Mouse (Mus musculus): ENCODE results near the gene Atg7. TPM values are rescaled to one million over a fixed set of nuclear protein-coding genes. Genes with fewer than 3 reads are reported as not detected.

Atg7 gene
- polyA plus RNA-seq, 1 experiment from 2014 or later, result 13.5 TPM

- Histone ChIP-seq H3K27ac (ENCODE audit: low read depth, low read length) (no peak overlapping the region), H3K4me2 (replicated peaks; ENCODE audit: low read depth, low read length) (no peak overlapping the region), H3K9ac (ENCODE audit: low read depth, low read length) (no peak overlapping the region), H3K9me3 (ENCODE audit: control insufficient read depth, low read length) (no peaks in the 10 kb centered on the region), H3K4me1 (replicated peaks; ENCODE audit: control insufficient read depth, insufficient read depth, low read length) (no peaks in the 10 kb centered on the region), H3K36me3 (ENCODE audit: control insufficient read depth, insufficient read depth, low read length) (no peaks in the 10 kb centered on the region), H3K4me3 (ENCODE audit: low read depth, low read length) (no peak overlapping the region), H3K27me3 (ENCODE audit: control insufficient read depth, insufficient read depth, low read length) (no peaks in the 10 kb centered on the region)
- 85% methylated on average over 2 of the region's 2 CpGs for WGBS
- ATAC-seq (ENCODE audit: low FRiP score) (no peak), DNase-seq (ENCODE audit: low spot score) (no peak)
These were observed 147.2 kb downstream of the Atg7 start for GRCm38 (mm10) chr6:114790084-114790483.

- ATAC-seq (ENCODE audit: low FRiP score) (no peak), DNase-seq (ENCODE audit: low spot score) (no peak)
- no peaks in the 10 kb centered on the region for H3K27me3 ChIP-seq (ENCODE audit: control insufficient read depth, insufficient read depth, low read length)
- no peaks in the 10 kb centered on the region for H3K9me3 ChIP-seq (ENCODE audit: control insufficient read depth, low read length)
- H3K27ac ChIP-seq (ENCODE audit: low read depth, low read length), result no peak overlapping the region
- no peaks in the 10 kb centered on the region for H3K4me1 ChIP-seq (replicated peaks; ENCODE audit: control insufficient read depth, insufficient read depth, low read length)
- 73% methylated on average over 7 of the region's 7 CpGs for WGBS
- H3K36me3 ChIP-seq (ENCODE audit: control insufficient read depth, insufficient read depth, low read length), result no peaks in the 10 kb centered on the region
- H3K4me3 ChIP-seq (ENCODE audit: low read depth, low read length), result no peak overlapping the region
- no peak overlapping the region for H3K9ac ChIP-seq (ENCODE audit: low read depth, low read length)
- no peak overlapping the region for H3K4me2 ChIP-seq (replicated peaks; ENCODE audit: low read depth, low read length)
These were observed 148.0 kb downstream of the Atg7 start for GRCm38 (mm10) chr6:114790902-114791301.

- Histone ChIP-seq H3K4me2 (replicated peaks; ENCODE audit: low read depth, low read length) (no peak overlapping the region), H3K4me1 (replicated peaks; ENCODE audit: control insufficient read depth, insufficient read depth, low read length) (no peaks in the 10 kb centered on the region), H3K9me3 (ENCODE audit: control insufficient read depth, low read length) (no peaks in the 10 kb centered on the region), H3K36me3 (ENCODE audit: control insufficient read depth, insufficient read depth, low read length) (no peaks in the 10 kb centered on the region), H3K27me3 (ENCODE audit: control insufficient read depth, insufficient read depth, low read length) (no peaks in the 10 kb centered on the region), H3K27ac (ENCODE audit: low read depth, low read length) (no peak overlapping the region), H3K4me3 (ENCODE audit: low read depth, low read length) (no peak overlapping the region), H3K9ac (ENCODE audit: low read depth, low read length) (no peak overlapping the region)
- 84% methylated on average over 4 of the region's 4 CpGs for WGBS
- no peak for ATAC-seq (ENCODE audit: low FRiP score)
- DNase-seq (ENCODE audit: low spot score), result no peak
These were observed 148.9 kb downstream of the Atg7 start for GRCm38 (mm10) chr6:114791846-114792245.

- DNase-seq (ENCODE audit: low spot score), result no peak
- Histone ChIP-seq H3K9me3 (ENCODE audit: control insufficient read depth, low read length) (no peaks in the 10 kb centered on the region), H3K27me3 (ENCODE audit: control insufficient read depth, insufficient read depth, low read length) (no peaks in the 10 kb centered on the region), H3K27ac (ENCODE audit: low read depth, low read length) (no peak overlapping the region), H3K4me3 (ENCODE audit: low read depth, low read length) (no peak overlapping the region), H3K9ac (ENCODE audit: low read depth, low read length) (no peak overlapping the region), H3K36me3 (ENCODE audit: control insufficient read depth, insufficient read depth, low read length) (no peaks in the 10 kb centered on the region), H3K4me1 (replicated peaks; ENCODE audit: control insufficient read depth, insufficient read depth, low read length) (no peaks in the 10 kb centered on the region), H3K4me2 (replicated peaks; ENCODE audit: low read depth, low read length) (no peak overlapping the region)
- 96% methylated on average over 9 of the region's 9 CpGs for WGBS
- no peak for ATAC-seq (ENCODE audit: low FRiP score)
These were observed 151.8 kb downstream of the Atg7 start for GRCm38 (mm10) chr6:114794706-114795105.

GRCm38 (mm10) chr6:114795706-114796325 lies 152.9 kb downstream of the Atg7 start:
- Histone ChIP-seq H3K4me3 (ENCODE audit: low read depth, low read length) (no peak overlapping the region), H3K36me3 (ENCODE audit: control insufficient read depth, insufficient read depth, low read length) (no peaks in the 10 kb centered on the region), H3K27ac (ENCODE audit: low read depth, low read length) (no peak overlapping the region), H3K9me3 (ENCODE audit: control insufficient read depth, low read length) (no peaks in the 10 kb centered on the region), H3K27me3 (ENCODE audit: control insufficient read depth, insufficient read depth, low read length) (no peaks in the 10 kb centered on the region), H3K9ac (ENCODE audit: low read depth, low read length) (no peak overlapping the region), H3K4me1 (replicated peaks; ENCODE audit: control insufficient read depth, insufficient read depth, low read length) (no peaks in the 10 kb centered on the region), H3K4me2 (replicated peaks; ENCODE audit: low read depth, low read length) (no peak overlapping the region)
- WGBS, result 85% methylated on average over 7 of the region's 7 CpGs
- ATAC-seq (ENCODE audit: low FRiP score), result no peak
- DNase-seq (ENCODE audit: low spot score), result no peak

- Histone ChIP-seq H3K36me3 (ENCODE audit: control insufficient read depth, insufficient read depth, low read length) (no peaks in the 10 kb centered on the region), H3K9me3 (ENCODE audit: control insufficient read depth, low read length) (no peaks in the 10 kb centered on the region), H3K4me1 (replicated peaks; ENCODE audit: control insufficient read depth, insufficient read depth, low read length) (no peaks in the 10 kb centered on the region), H3K27me3 (ENCODE audit: control insufficient read depth, insufficient read depth, low read length) (no peaks in the 10 kb centered on the region), H3K4me2 (replicated peaks; ENCODE audit: low read depth, low read length) (no peak overlapping the region), H3K4me3 (ENCODE audit: low read depth, low read length) (no peak overlapping the region), H3K9ac (ENCODE audit: low read depth, low read length) (no peak overlapping the region), H3K27ac (ENCODE audit: low read depth, low read length) (no peak overlapping the region)
- ATAC-seq (ENCODE audit: low FRiP score) (no peak), DNase-seq (ENCODE audit: low spot score) (no peak)
- 86% methylated on average over 5 of the region's 5 CpGs for WGBS
These were observed 155.0 kb downstream of the Atg7 start for GRCm38 (mm10) chr6:114797901-114798300.

GRCm38 (mm10) chr6:114798715-114799114 lies 155.8 kb downstream of the Atg7 start:
- H3K27ac ChIP-seq (ENCODE audit: low read depth, low read length), result no peak overlapping the region
- no peak overlapping the region for H3K4me3 ChIP-seq (ENCODE audit: low read depth, low read length)
- H3K9ac ChIP-seq (ENCODE audit: low read depth, low read length), result no peak overlapping the region
- ATAC-seq (ENCODE audit: low FRiP score) (no peak), DNase-seq (ENCODE audit: low spot score) (no peak)
- no peaks in the 10 kb centered on the region for H3K9me3 ChIP-seq (ENCODE audit: control insufficient read depth, low read length)
- H3K4me2 ChIP-seq (replicated peaks; ENCODE audit: low read depth, low read length), result no peak overlapping the region
- H3K27me3 ChIP-seq (ENCODE audit: control insufficient read depth, insufficient read depth, low read length), result no peaks in the 10 kb centered on the region
- H3K36me3 ChIP-seq (ENCODE audit: control insufficient read depth, insufficient read depth, low read length), result no peaks in the 10 kb centered on the region
- no peaks in the 10 kb centered on the region for H3K4me1 ChIP-seq (replicated peaks; ENCODE audit: control insufficient read depth, insufficient read depth, low read length)
- WGBS, result 73% methylated on average over 4 of the region's 4 CpGs

- H3K27ac ChIP-seq (ENCODE audit: low read depth, low read length), result no peak overlapping the region
- DNase-seq (ENCODE audit: low spot score) (no peak), ATAC-seq (ENCODE audit: low FRiP score) (no peak)
- no peaks in the 10 kb centered on the region for H3K36me3 ChIP-seq (ENCODE audit: control insufficient read depth, insufficient read depth, low read length)
- no peak overlapping the region for H3K4me3 ChIP-seq (ENCODE audit: low read depth, low read length)
- no peaks in the 10 kb centered on the region for H3K27me3 ChIP-seq (ENCODE audit: control insufficient read depth, insufficient read depth, low read length)
- H3K9me3 ChIP-seq (ENCODE audit: control insufficient read depth, low read length), result no peaks in the 10 kb centered on the region
- WGBS, result 73% methylated on average over 2 of the region's 2 CpGs
- no peak overlapping the region for H3K9ac ChIP-seq (ENCODE audit: low read depth, low read length)
- peaks cover 5% of the 10 kb centered on the region for H3K4me1 ChIP-seq (replicated peaks; ENCODE audit: control insufficient read depth, insufficient read depth, low read length)
- no peak overlapping the region for H3K4me2 ChIP-seq (replicated peaks; ENCODE audit: low read depth, low read length)
These were observed 157.5 kb downstream of the Atg7 start for GRCm38 (mm10) chr6:114800291-114800965.

GRCm38 (mm10) chr6:114803915-114804535 lies 161.1 kb downstream of the Atg7 start:
- Histone ChIP-seq H3K27ac (ENCODE audit: low read depth, low read length) (peak overlapping the region; percentile 76), H3K4me1 (replicated peaks; ENCODE audit: control insufficient read depth, insufficient read depth, low read length) (peaks cover 5% of the 10 kb centered on the region), H3K4me3 (ENCODE audit: low read depth, low read length) (no peak overlapping the region), H3K27me3 (ENCODE audit: control insufficient read depth, insufficient read depth, low read length) (no peaks in the 10 kb centered on the region), H3K9ac (ENCODE audit: low read depth, low read length) (0 out of 2 replicates have a peak overlapping the region, but pooled peaks have one; percentile 15), H3K9me3 (ENCODE audit: control insufficient read depth, low read length) (no peaks in the 10 kb centered on the region), H3K4me2 (replicated peaks; ENCODE audit: low read depth, low read length) (no peak overlapping the region), H3K36me3 (ENCODE audit: control insufficient read depth, insufficient read depth, low read length) (no peaks in the 10 kb centered on the region)
- WGBS, result 37% methylated on average over 8 of the region's 8 CpGs
- ATAC-seq (ENCODE audit: low FRiP score) (no peak), DNase-seq (ENCODE audit: low spot score) (peak; percentile 32)
